Mouse (Mus musculus): ENCODE measurements around the gene Sipa1l3. TPM values are rescaled to one million over a fixed set of nuclear protein-coding genes. Genes with fewer than 3 reads are reported as not detected.
A peak's percentile ranks its signal among the peaks of the same experiment; 100 is the strongest.

The Sipa1l3 gene
- polyA plus RNA-seq, 1 experiment from 2014 or later: 17.6 TPM

- Histone ChIP-seq H3K27me3 (ENCODE audit: control insufficient read depth, insufficient read depth, low read length) (peaks cover 5% of the 10 kb centered on the region), H3K4me3 (replicated peaks; ENCODE audit: low read depth, low read length) (no peak overlapping the region), H3K9ac (replicated peaks; ENCODE audit: low read length) (no peak overlapping the region), H3K4me1 (ENCODE audit: control insufficient read depth, insufficient read depth, low read length) (peaks cover 4% of the 10 kb centered on the region; the same call in 1 of the 2 replicates), H3K27ac (replicated peaks; ENCODE audit: low read depth, low read length) (no peak overlapping the region), H3K36me3 (ENCODE audit: control insufficient read depth, insufficient read depth, low read length) (no peaks in the 10 kb centered on the region), H3K4me2 (ENCODE audit: low read length) (no peak overlapping the region), H3K9me3 (ENCODE audit: control insufficient read depth, low read length) (no peaks in the 10 kb centered on the region)
- no peak for DNase-seq
- 88% methylated on average over 7 of the region's 7 CpGs for WGBS
- no peak for ATAC-seq (ENCODE audit: low FRiP score, low TSS enrichment)
Measured at GRCm38 (mm10) chr7:29287481-29287880, 231.0 kb downstream of the Sipa1l3 start.

GRCm38 (mm10) chr7:29284523-29284922 is 233.9 kb downstream of the Sipa1l3 start:
- DNase-seq (no peak), ATAC-seq (ENCODE audit: low FRiP score, low TSS enrichment) (no peak)
- Histone ChIP-seq H3K27me3 (ENCODE audit: control insufficient read depth, insufficient read depth, low read length) (peaks cover 28% of the 10 kb centered on the region), H3K36me3 (ENCODE audit: control insufficient read depth, insufficient read depth, low read length) (no peaks in the 10 kb centered on the region), H3K27ac (replicated peaks; ENCODE audit: low read depth, low read length) (no peak overlapping the region), H3K4me3 (replicated peaks; ENCODE audit: low read depth, low read length) (no peak overlapping the region), H3K9me3 (ENCODE audit: control insufficient read depth, low read length) (no peaks in the 10 kb centered on the region), H3K4me1 (ENCODE audit: control insufficient read depth, insufficient read depth, low read length) (peaks cover 13% of the 10 kb centered on the region), H3K9ac (replicated peaks; ENCODE audit: low read length) (no peak overlapping the region), H3K4me2 (ENCODE audit: low read length) (no peak overlapping the region)
- WGBS: 91% methylated on average over 6 of the region's 6 CpGs

GRCm38 (mm10) chr7:29283876-29284275 is 234.6 kb downstream of the Sipa1l3 start:
- Histone ChIP-seq H3K27ac (replicated peaks; ENCODE audit: low read depth, low read length) (no peak overlapping the region), H3K36me3 (ENCODE audit: control insufficient read depth, insufficient read depth, low read length) (no peaks in the 10 kb centered on the region), H3K9me3 (ENCODE audit: control insufficient read depth, low read length) (no peaks in the 10 kb centered on the region), H3K4me2 (ENCODE audit: low read length) (no peak overlapping the region), H3K4me1 (ENCODE audit: control insufficient read depth, insufficient read depth, low read length) (peaks cover 10% of the 10 kb centered on the region), H3K4me3 (replicated peaks; ENCODE audit: low read depth, low read length) (no peak overlapping the region), H3K27me3 (ENCODE audit: control insufficient read depth, insufficient read depth, low read length) (peaks cover 28% of the 10 kb centered on the region), H3K9ac (replicated peaks; ENCODE audit: low read length) (no peak overlapping the region)
- ATAC-seq (ENCODE audit: low FRiP score, low TSS enrichment) (no peak), DNase-seq (no peak)
- 87% methylated on average over 4 of the region's 4 CpGs for WGBS

GRCm38 (mm10) chr7:29282074-29282554 is 236.3 kb downstream of the Sipa1l3 start:
- peaks cover 28% of the 10 kb centered on the region for H3K27me3 ChIP-seq (ENCODE audit: control insufficient read depth, insufficient read depth, low read length)
- H3K4me1 ChIP-seq (ENCODE audit: control insufficient read depth, insufficient read depth, low read length): peaks cover 10% of the 10 kb centered on the region
- H3K4me2 ChIP-seq (ENCODE audit: low read length): peak overlapping the region; percentile 95
- no peak for DNase-seq
- 10% methylated on average over 21 of the region's 21 CpGs for WGBS
- H3K27ac ChIP-seq (replicated peaks; ENCODE audit: low read depth, low read length): no peak overlapping the region
- H3K36me3 ChIP-seq (ENCODE audit: control insufficient read depth, insufficient read depth, low read length): no peaks in the 10 kb centered on the region
- H3K4me3 ChIP-seq (replicated peaks; ENCODE audit: low read depth, low read length): peak overlapping the region; percentile 48
- peak overlapping the region; percentile 52 for H3K9ac ChIP-seq (replicated peaks; ENCODE audit: low read length)
- H3K9me3 ChIP-seq (ENCODE audit: control insufficient read depth, low read length): no peaks in the 10 kb centered on the region
- ATAC-seq (ENCODE audit: low FRiP score, low TSS enrichment): no peak

- Histone ChIP-seq H3K9ac (replicated peaks; ENCODE audit: low read length) (peak within 1 kb of the TSS; percentile 52), H3K4me1 (ENCODE audit: control insufficient read depth, insufficient read depth, low read length) (peaks cover 10% of the 10 kb centered on the region), H3K4me3 (replicated peaks; ENCODE audit: low read depth, low read length) (peak within 1 kb of the TSS; percentile 48), H3K4me2 (ENCODE audit: low read length) (peak within 1 kb of the TSS; percentile 95), H3K9me3 (ENCODE audit: control insufficient read depth, low read length) (no peaks in the 10 kb centered on the region), H3K36me3 (ENCODE audit: control insufficient read depth, insufficient read depth, low read length) (no peaks in the 10 kb centered on the region), H3K27ac (replicated peaks; ENCODE audit: low read depth, low read length) (no peak within 1 kb of the TSS), H3K27me3 (ENCODE audit: control insufficient read depth, insufficient read depth, low read length) (peaks cover 28% of the 10 kb centered on the region)
- ATAC-seq (ENCODE audit: low FRiP score, low TSS enrichment) (peak; percentile 58), DNase-seq (peak; percentile 82)
- WGBS: under 1% methylated on average over 80 of the region's 80 CpGs
Measured at GRCm38 (mm10) chr7:29281201-29282073, 237.0 kb downstream of the Sipa1l3 start, which contains the start of gene Spint2. Gene Spint2 (minus strand): TSS chr7:29281912.

GRCm38 (mm10) chr7:29280801-29281200 is 237.6 kb downstream of the Sipa1l3 start:
- H3K27ac ChIP-seq (replicated peaks; ENCODE audit: low read depth, low read length): no peak overlapping the region
- peak overlapping the region; percentile 95 for H3K4me2 ChIP-seq (ENCODE audit: low read length)
- peaks cover 10% of the 10 kb centered on the region for H3K4me1 ChIP-seq (ENCODE audit: control insufficient read depth, insufficient read depth, low read length)
- H3K4me3 ChIP-seq (replicated peaks; ENCODE audit: low read depth, low read length): peak overlapping the region; percentile 48
- H3K9ac ChIP-seq (replicated peaks; ENCODE audit: low read length): peak overlapping the region; percentile 52; the same call in 1 of the 2 replicates
- no peaks in the 10 kb centered on the region for H3K36me3 ChIP-seq (ENCODE audit: control insufficient read depth, insufficient read depth, low read length)
- peaks cover 28% of the 10 kb centered on the region for H3K27me3 ChIP-seq (ENCODE audit: control insufficient read depth, insufficient read depth, low read length)
- ATAC-seq (ENCODE audit: low FRiP score, low TSS enrichment): no peak
- 17% methylated on average over 13 of the region's 13 CpGs for WGBS
- no peak for DNase-seq
- H3K9me3 ChIP-seq (ENCODE audit: control insufficient read depth, low read length): no peaks in the 10 kb centered on the region

- WGBS: 95% methylated on average over 8 of the region's 8 CpGs
- Histone ChIP-seq H3K4me3 (replicated peaks; ENCODE audit: low read depth, low read length) (no peak overlapping the region), H3K4me2 (ENCODE audit: low read length) (no peak overlapping the region), H3K36me3 (ENCODE audit: control insufficient read depth, insufficient read depth, low read length) (no peaks in the 10 kb centered on the region), H3K9ac (replicated peaks; ENCODE audit: low read length) (no peak overlapping the region), H3K4me1 (ENCODE audit: control insufficient read depth, insufficient read depth, low read length) (peaks cover 10% of the 10 kb centered on the region), H3K9me3 (ENCODE audit: control insufficient read depth, low read length) (no peaks in the 10 kb centered on the region), H3K27me3 (ENCODE audit: control insufficient read depth, insufficient read depth, low read length) (peaks cover 28% of the 10 kb centered on the region), H3K27ac (replicated peaks; ENCODE audit: low read depth, low read length) (no peak overlapping the region)
- no peak for ATAC-seq (ENCODE audit: low FRiP score, low TSS enrichment)
- DNase-seq: no peak
Measured at GRCm38 (mm10) chr7:29279924-29280323, 238.5 kb downstream of the Sipa1l3 start.

- Histone ChIP-seq H3K27me3 (ENCODE audit: control insufficient read depth, insufficient read depth, low read length) (peaks cover 28% of the 10 kb centered on the region), H3K27ac (replicated peaks; ENCODE audit: low read depth, low read length) (no peak overlapping the region), H3K4me2 (ENCODE audit: low read length) (no peak overlapping the region), H3K9me3 (ENCODE audit: control insufficient read depth, low read length) (no peaks in the 10 kb centered on the region), H3K4me3 (replicated peaks; ENCODE audit: low read depth, low read length) (no peak overlapping the region), H3K9ac (replicated peaks; ENCODE audit: low read length) (no peak overlapping the region), H3K4me1 (ENCODE audit: control insufficient read depth, insufficient read depth, low read length) (peaks cover 10% of the 10 kb centered on the region), H3K36me3 (ENCODE audit: control insufficient read depth, insufficient read depth, low read length) (no peaks in the 10 kb centered on the region)
- no peak for ATAC-seq (ENCODE audit: low FRiP score, low TSS enrichment)
- DNase-seq: no peak
Measured at GRCm38 (mm10) chr7:29279261-29279660, 239.2 kb downstream of the Sipa1l3 start.

- Histone ChIP-seq H3K4me1 (ENCODE audit: control insufficient read depth, insufficient read depth, low read length) (peaks cover 10% of the 10 kb centered on the region), H3K4me2 (ENCODE audit: low read length) (no peak overlapping the region), H3K36me3 (ENCODE audit: control insufficient read depth, insufficient read depth, low read length) (no peaks in the 10 kb centered on the region), H3K9ac (replicated peaks; ENCODE audit: low read length) (no peak overlapping the region), H3K27ac (replicated peaks; ENCODE audit: low read depth, low read length) (no peak overlapping the region), H3K4me3 (replicated peaks; ENCODE audit: low read depth, low read length) (no peak overlapping the region), H3K27me3 (ENCODE audit: control insufficient read depth, insufficient read depth, low read length) (peaks cover 23% of the 10 kb centered on the region), H3K9me3 (ENCODE audit: control insufficient read depth, low read length) (no peaks in the 10 kb centered on the region)
- 92% methylated on average over 4 of the region's 4 CpGs for WGBS
- no peak for ATAC-seq (ENCODE audit: low FRiP score, low TSS enrichment)
- no peak for DNase-seq
Measured at GRCm38 (mm10) chr7:29277510-29277909, 240.9 kb downstream of the Sipa1l3 start.

All from midbrain, embryonic 14.5 days (tissue).